Mouse (Mus musculus) CH12.LX (cell line): ENCODE measurements at regions not wholly inside any gene's neighbourhood (a gene's known extent, or its start where the extent isn't known, plus 50 kb on each side); places are given as distances from the start of the nearest gene placed in this dataset.

ENCODE experiments used
- DNase-seq: peaks from one replicate; pipeline ENCODE4 v3.0.0-alpha.2; 2013; ENCODE audit errors: extremely low read depth
- H3K27ac ChIP-seq: 2 replicates; pipeline ENCODE4 v1.5.1; 2012; ENCODE audit warnings: low read depth, mild to moderate bottlenecking, control low read depth, moderate library complexity; ENCODE audit not compliant: insufficient read depth
- H3K27me3 ChIP-seq: replicated peaks from 2 replicates; pipeline ENCODE3; 2012; ENCODE audit warnings: inconsistent platforms
- H3K36me3 ChIP-seq, 2 experiments: replicated peaks in 1 of 2; 2 replicates each; pipeline versions ENCODE3 to v1.6.1; 2012; ENCODE audit warnings: inconsistent platforms in 1 of 2, low read length in 1 of 2, mild to moderate bottlenecking in 1 of 2, mixed read lengths in 1 of 2, moderate library complexity in 1 of 2; ENCODE audit not compliant: control insufficient read depth in 1 of 2, insufficient read depth in 1 of 2
- H3K4me1 ChIP-seq, 2 experiments: 2 replicates each; pipeline ENCODE4 v1.6.1; 2012; ENCODE audit warnings: inconsistent platforms in 1 of 2, moderate library complexity in 1 of 2; ENCODE audit not compliant: insufficient read depth in 2 of 2, control insufficient read depth in 1 of 2
- H3K4me2 ChIP-seq: 2 replicates; pipeline ENCODE4 v1.6.1; 2012; ENCODE audit warnings: low read depth, mild to moderate bottlenecking, control low read depth; ENCODE audit not compliant: poor library complexity, insufficient read depth, severe bottlenecking
- H3K4me3 ChIP-seq, 3 experiments: fragments of 150-350 bp in 1 of 3; sonication (generic) in 1 of 3; replicated peaks in 1 of 3; 2 replicates each; pipeline versions ENCODE3 to v1.5.1; 2011 to 2012; ENCODE audit warnings: low read depth in 2 of 3, low read length in 2 of 3, mild to moderate bottlenecking in 2 of 3, moderate library complexity in 2 of 3, control low read depth in 1 of 3, improper control_type of control experiment in 1 of 3, inconsistent platforms in 1 of 3, mixed read lengths in 1 of 3; ENCODE audit not compliant: poor library complexity in 1 of 3
- H3K79me2 ChIP-seq: replicated peaks from 2 replicates; pipeline ENCODE4 v1.6.1; 2012; ENCODE audit warnings: mild to moderate bottlenecking, moderate library complexity; ENCODE audit not compliant: control insufficient read depth, poor library complexity, insufficient read depth, severe bottlenecking; ENCODE audit errors: extremely low read depth
- H3K9ac ChIP-seq: 2 replicates; pipeline ENCODE4 v1.6.1; 2012; ENCODE audit warnings: low read depth, mild to moderate bottlenecking, control low read depth, moderate library complexity; ENCODE audit not compliant: insufficient read depth
- H3K9me3 ChIP-seq: replicated peaks from 2 replicates; pipeline ENCODE3; 2012; ENCODE audit warnings: low read length, inconsistent platforms, mixed read lengths
- CHD1 ChIP-seq: IDR thresholded peaks from 2 replicates; pipeline ENCODE4 v1.6.1; 2012; ENCODE audit warnings: low read depth, low read length, improper control_type of control experiment, inconsistent platforms
- CHD2 ChIP-seq: IDR thresholded peaks from 2 replicates; pipeline ENCODE4 v1.6.1; 2011; ENCODE audit warnings: low read length, improper control_type of control experiment
- CTCF ChIP-seq, 2 experiments: IDR thresholded peaks in 1 of 2; conservative IDR thresholded peaks in 1 of 2; 2 replicates each; pipeline ENCODE4 v1.5.1; 2011 to 2012; ENCODE audit warnings: low read depth in 2 of 2, low read length in 2 of 2, improper control_type of control experiment in 1 of 2, inconsistent platforms in 1 of 2, mild to moderate bottlenecking in 1 of 2, moderate library complexity in 1 of 2
- EP300 ChIP-seq: IDR thresholded peaks from 2 replicates; pipeline ENCODE4 v1.6.1; 2011; ENCODE audit warnings: low read length, improper control_type of control experiment
- ETS1 ChIP-seq: conservative IDR thresholded peaks from 2 replicates; pipeline ENCODE4 v1.6.1; 2012; ENCODE audit warnings: low read depth, mild to moderate bottlenecking, inconsistent platforms, low read length, improper control_type of control experiment, moderate library complexity
- IRF4 ChIP-seq: IDR thresholded peaks from 2 replicates; pipeline ENCODE4 v1.6.1; 2014; ENCODE audit warnings: low read depth, mild to moderate bottlenecking, inconsistent platforms, low read length, improper control_type of control experiment
- KAT2A ChIP-seq: IDR thresholded peaks from 2 replicates; pipeline ENCODE4 v1.6.1; 2012; ENCODE audit warnings: low read length, improper control_type of control experiment, inconsistent platforms; ENCODE audit not compliant: insufficient replicate concordance
- MAFK ChIP-seq: IDR thresholded peaks from 2 replicates; pipeline ENCODE4 v1.6.1; 2011; ENCODE audit warnings: low read length, improper control_type of control experiment; ENCODE audit not compliant: insufficient replicate concordance
- MAX ChIP-seq: IDR thresholded peaks from 2 replicates; pipeline ENCODE4 v1.6.1; 2011; ENCODE audit warnings: low read length, improper control_type of control experiment
- MEF2A ChIP-seq: IDR thresholded peaks from 2 replicates; pipeline ENCODE4 v1.6.1; 2014; ENCODE audit warnings: low read depth, mild to moderate bottlenecking, inconsistent platforms, low read length, improper control_type of control experiment, borderline replicate concordance
- MXI1 ChIP-seq: IDR thresholded peaks from 2 replicates; pipeline ENCODE4 v1.6.1; 2011; ENCODE audit warnings: mild to moderate bottlenecking, low read depth, low read length, improper control_type of control experiment
- MYC ChIP-seq: IDR thresholded peaks from 2 replicates; pipeline ENCODE4 v1.6.1; 2011; ENCODE audit warnings: low read depth, mild to moderate bottlenecking, improper control_type of control experiment, low read length
- POLR2AphosphoS2 ChIP-seq: IDR thresholded peaks from 2 replicates; pipeline ENCODE4 v1.6.1; 2011; ENCODE audit warnings: low read depth, low read length, improper control_type of control experiment
- SIN3A ChIP-seq: IDR thresholded peaks from 2 replicates; pipeline ENCODE4 v1.6.1; 2012; ENCODE audit warnings: low read length, improper control_type of control experiment, inconsistent platforms
- SMC3 ChIP-seq: IDR thresholded peaks from 2 replicates; pipeline ENCODE4 v1.6.1; 2011; ENCODE audit warnings: low read depth, low read length, improper control_type of control experiment
- TCF12 ChIP-seq: IDR thresholded peaks from 2 replicates; pipeline ENCODE4 v1.6.1; 2014; ENCODE audit warnings: low read depth, mild to moderate bottlenecking, inconsistent platforms, low read length, improper control_type of control experiment
- USF1 ChIP-seq: IDR thresholded peaks from 2 replicates; pipeline ENCODE4 v1.6.1; 2014; ENCODE audit warnings: low read depth, mild to moderate bottlenecking, inconsistent platforms, low read length, improper control_type of control experiment
- USF2 ChIP-seq: conservative IDR thresholded peaks from 2 replicates; pipeline ENCODE4 v1.6.1; 2011; ENCODE audit warnings: low read depth, low read length, improper control_type of control experiment
- ZC3H11A ChIP-seq: IDR thresholded peaks from 2 replicates; pipeline ENCODE4 v1.6.1; 2012; ENCODE audit warnings: low read depth, mild to moderate bottlenecking, inconsistent platforms, low read length, improper control_type of control experiment
- ZMIZ1 ChIP-seq: IDR thresholded peaks from 2 replicates; pipeline ENCODE4 v1.6.1; 2012; ENCODE audit warnings: low read depth, mild to moderate bottlenecking, inconsistent platforms, low read length, improper control_type of control experiment
- ZNF384 ChIP-seq: IDR thresholded peaks from 2 replicates; pipeline ENCODE4 v1.6.1; 2012; ENCODE audit warnings: low read depth, low read length, improper control_type of control experiment, inconsistent platforms
- dilution Hi-C: fragments of 300-500 bp; cut with MboI; formaldehyde crosslinking; loops from 2 replicates; pipeline ENCODE4 v1.14.3; 2020; ENCODE audit warnings: low sequenced_read_pairs; ENCODE audit not compliant: extremely low pct_unique_long_range_greater_than_20kb, extremely low pct_ligation_motif_present
- in situ Hi-C: fragments of 300-500 bp; cut with MboI; formaldehyde crosslinking; loops from 3 replicates; pipeline ENCODE4 v1.14.3; 2019; ENCODE audit warnings: low sequenced_read_pairs, low pct_ligation_motif_present, low pct_unique_long_range_greater_than_20kb, mixed read lengths

- no peaks in the 10 kb centered on the region for H3K36me3 ChIP-seq
- dilution Hi-C loops (no loop called here), in situ Hi-C loops (no loop called here)
- H3K9me3 ChIP-seq, result peaks cover 81% of the 10 kb centered on the region
- H3K4me2 ChIP-seq, result no peak overlapping the region
- H3K27ac ChIP-seq, result no peak overlapping the region
- H3K4me1 ChIP-seq, result no peaks in the 10 kb centered on the region
- no peaks in the 10 kb centered on the region for H3K27me3 ChIP-seq
- H3K79me2 ChIP-seq, result no peaks in the 10 kb centered on the region
- no peak overlapping the region for H3K9ac ChIP-seq
- TF ChIP-seq ETS1 (no peak), CHD1 (no peak), MXI1 (no peak), SIN3A (no peak), MAX (no peak), USF2 (no peak), CHD2 (no peak), MYC (no peak), USF1 (no peak), EP300 (no peak), TCF12 (no peak), CTCF (conservative IDR thresholded peaks at IDR 0.05 in 1 of 2, IDR thresholded peaks at IDR 0.05 in 1 of 2; ENCODE audit: low read depth in 2 of 2, low read length in 2 of 2) (no peak), SMC3 (no peak), POLR2AphosphoS2 (no peak), ZC3H11A (no peak), ZMIZ1 (no peak), MEF2A (no peak), KAT2A (no peak), IRF4 (no peak)
- TF ChIP-seq, all 38 proteins: peak for 0
- H3K4me3 ChIP-seq, result no peak overlapping the region
- DNase-seq, result no peak
These were observed 420.7 kb downstream of the Pdcd6ip start for GRCm38 (mm10) chr9:113287397-113287796.

DNA sequence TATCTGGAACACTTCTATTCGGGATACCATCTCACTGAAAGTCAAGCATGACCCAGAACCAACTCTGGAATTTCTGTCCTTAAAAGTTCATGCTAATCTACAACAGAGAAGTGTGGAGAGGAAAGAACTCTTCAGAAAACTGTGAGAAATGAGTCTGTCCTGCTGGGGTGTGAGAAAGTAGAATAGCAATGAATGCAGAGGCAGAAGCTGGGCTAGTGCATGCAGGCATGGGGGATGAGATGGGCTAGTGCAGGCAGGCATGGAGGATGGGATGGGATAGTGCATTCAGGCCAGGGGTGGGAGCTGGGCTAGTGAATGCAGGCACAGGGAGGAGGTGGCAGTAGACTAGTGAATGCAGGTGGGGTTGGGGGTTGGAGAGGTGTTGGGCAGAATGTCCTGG is 424.8 kb downstream of the Pdcd6ip start:
- in situ Hi-C loops, result no loop called here
- dilution Hi-C loops, result no loop called here
- H3K9ac ChIP-seq, result no peak overlapping the region
- H3K79me2 ChIP-seq, result no peaks in the 10 kb centered on the region
- no peak for DNase-seq
- H3K36me3 ChIP-seq, result no peaks in the 10 kb centered on the region
- no peak overlapping the region for H3K4me3 ChIP-seq
- no peak overlapping the region for H3K27ac ChIP-seq
- peaks cover 58% of the 10 kb centered on the region for H3K9me3 ChIP-seq
- H3K4me2 ChIP-seq, result no peak overlapping the region
- H3K4me1 ChIP-seq, result no peaks in the 10 kb centered on the region
- TF ChIP-seq MAFK, result no peak
- TF ChIP-seq CTCF (conservative IDR thresholded peaks at IDR 0.05 in 1 of 2, IDR thresholded peaks at IDR 0.05 in 1 of 2; ENCODE audit: low read depth in 2 of 2, low read length in 2 of 2), result no peak
- no peak for TF ChIP-seq ZNF384
- no peaks in the 10 kb centered on the region for H3K27me3 ChIP-seq
